Mouse (Mus musculus): Measurements from ENCODE around the gene Txnip.
"Not testable (repeated sequence)": the region's sequence is repeated elsewhere in the genome, so short reads cannot be mapped to it uniquely, and the experiment has no call there.

GRCm38 (mm10) chr3:96507966-96508365 is 49.8 kb upstream of the Txnip start:
- TF ChIP-seq CTCF, POLR2A (IDR thresholded peaks at IDR 0.05; ENCODE audit: insufficient read depth, low read depth, low read length): not testable (repeated sequence)
